In genomic region chr8:64942946-64943345, GRCm38 (mm10) we compare ENCODE assay signal across 18 mouse cellular contexts. TPM values are rescaled to one million over a fixed set of nuclear protein-coding genes. Genes with fewer than 3 reads are reported as not detected.
DNase-seq lines count a peak whose midpoint lies in the region; ATAC-seq and TF ChIP-seq lines count a peak whose summit lies in the region.
"Had no signal": no experiment of that assay in that cellular context is flagged by ENCODE, and none has a peak within 500 bp of the region (broad histone marks: within the 10 kb centered on the region; RNA-seq: fewer than 3 reads in every experiment).

No protein-coding gene starts in this region.

- peak overlapping the region; percentile 27; the same call in 1 of the 2 replicates for H3K4me2 ChIP-seq in neural tube, embryonic 13.5 days
- H3K4me2 ChIP-seq in neural tube, embryonic 15.5 days, result no peak overlapping the region
- H3K4me2 ChIP-seq: embryonic facial prominence, embryonic 15.5 days; limb, embryonic 15.5 days; stomach, embryonic 15.5 days had no signal

- no peak for TF ChIP-seq POLR2A in thymus, adult 2 months (IDR thresholded peaks at IDR 0.05; ENCODE audit: control insufficient read depth, extremely low read depth, insufficient read depth, low read length, poor library complexity)

- H3K4me3 ChIP-seq in neural tube, embryonic 13.5 days, result no peak overlapping the region
- no peak overlapping the region for H3K4me3 ChIP-seq in neural tube, embryonic 15.5 days (replicated peaks)
- no peak overlapping the region for H3K4me3 ChIP-seq in thymus, adult 2 months (ENCODE audit: control insufficient read depth, insufficient read depth, low read length)
- H3K4me3 ChIP-seq: embryonic facial prominence, embryonic 15.5 days; limb, embryonic 15.5 days; stomach, embryonic 15.5 days had no signal

- peak; percentile 38 for ATAC-seq in frontal cortex, adult (ENCODE audit: low TSS enrichment)
- ATAC-seq in neural tube, embryonic 13.5 days (ENCODE audit: low read depth), result no peak
- no peak for ATAC-seq in neural tube, embryonic 15.5 days (ENCODE audit: low FRiP score)
- ATAC-seq: liver, postnatal 0 days had no signal

- H3K36me3 ChIP-seq in neural tube, embryonic 13.5 days, result no peaks in the 10 kb centered on the region
- no peaks in the 10 kb centered on the region for H3K36me3 ChIP-seq in neural tube, embryonic 15.5 days
- H3K36me3 ChIP-seq in thymus, adult 2 months (ENCODE audit: control insufficient read depth, insufficient read depth, low read length), result no peaks in the 10 kb centered on the region
- H3K36me3 ChIP-seq: embryonic facial prominence, embryonic 15.5 days; limb, embryonic 15.5 days; stomach, embryonic 15.5 days had no signal

- H3K27ac ChIP-seq in neural tube, embryonic 13.5 days (replicated peaks), result no peak overlapping the region
- H3K27ac ChIP-seq in neural tube, embryonic 15.5 days (replicated peaks), result no peak overlapping the region
- H3K27ac ChIP-seq in thymus, adult 2 months (ENCODE audit: control insufficient read depth, insufficient read depth, low read length), result peak overlapping the region; percentile 4; the same call in 1 of the 2 replicates
- H3K27ac ChIP-seq: embryonic facial prominence, embryonic 15.5 days; limb, embryonic 15.5 days; stomach, embryonic 15.5 days had no signal

- H3K9ac ChIP-seq in neural tube, embryonic 13.5 days, result 0 out of 2 replicates have a peak overlapping the region, but pooled peaks have one; percentile 38
- H3K9ac ChIP-seq in neural tube, embryonic 15.5 days (replicated peaks), result no peak overlapping the region
- H3K9ac ChIP-seq: embryonic facial prominence, embryonic 15.5 days; limb, embryonic 15.5 days; liver, postnatal 0 days; stomach, embryonic 15.5 days had no signal

- H3K4me1 ChIP-seq in neural tube, embryonic 13.5 days (replicated peaks), result peaks cover 11% of the 10 kb centered on the region
- peaks cover 10% of the 10 kb centered on the region for H3K4me1 ChIP-seq in neural tube, embryonic 15.5 days
- H3K4me1 ChIP-seq in thymus, adult 2 months (replicated peaks; ENCODE audit: control insufficient read depth, insufficient read depth, low read length), result peaks cover 31% of the 10 kb centered on the region

- 18% methylated on average over 5 of the region's 5 CpGs for WGBS in neural tube, embryonic 13.5 days
- WGBS in neural tube, embryonic 15.5 days, result 25% methylated on average over 5 of the region's 5 CpGs
- WGBS in thymus, adult 2 months, result 7% methylated on average over 5 of the region's 5 CpGs

- no peaks in the 10 kb centered on the region for H3K9me3 ChIP-seq in neural tube, embryonic 13.5 days
- H3K9me3 ChIP-seq in neural tube, embryonic 15.5 days (replicated peaks), result no peaks in the 10 kb centered on the region
- H3K9me3 ChIP-seq: embryonic facial prominence, embryonic 15.5 days; limb, embryonic 15.5 days; stomach, embryonic 15.5 days had no signal

- no peak for TF ChIP-seq CTCF in thymus, adult 2 months (IDR thresholded peaks at IDR 0.05; ENCODE audit: borderline replicate concordance, control insufficient read depth, extremely low read depth, insufficient read depth, low read length, poor library complexity)

- DNase-seq in frontal cortex, postnatal 14 days (ENCODE audit: low spot score in 2 of 2), result no peak
- peak; percentile 58 for DNase-seq in thymus, adult 2 months
- no peak for DNase-seq in urinary bladder, postnatal 10 days (ENCODE audit: low spot score)
- DNase-seq in liver, result no peak
- DNase-seq: cerebellum, adult 9-10 months; gastrocnemius, postnatal 25 days; kidney, adult 9 months; kidney, postnatal 36 days; liver, postnatal 0 days; lung, postnatal 14 days; spleen, adult 18-20 months had no signal

- peaks cover 11% of the 10 kb centered on the region; the same call in 1 of the 2 replicates for H3K27me3 ChIP-seq in neural tube, embryonic 13.5 days
- H3K27me3 ChIP-seq in neural tube, embryonic 15.5 days (replicated peaks), result no peaks in the 10 kb centered on the region
- H3K27me3 ChIP-seq in thymus, adult 2 months (ENCODE audit: control insufficient read depth, insufficient read depth, low read length), result no peaks in the 10 kb centered on the region
- H3K27me3 ChIP-seq: stomach, embryonic 15.5 days had no signal

RNA-seq across cellular contexts. Expression of gene Tmem192, which starts 4.0 kb away (rescaled TPM):
- 28.8 and 29.0 TPM in 2 replicates for polyA plus RNA-seq in neural tube, embryonic 13.5 days (2015; fragmentation: Nextera tagmentation; extraction: Ambion mirVana)
- 36.4 and 37.9 TPM in 2 replicates for polyA plus RNA-seq in neural tube, embryonic 15.5 days (2015; fragmentation: Nextera tagmentation; extraction: Ambion mirVana)
- polyA plus RNA-seq in thymus, adult 2 months (2012; rRNA removed), result 58.2 and 71.8 TPM in 2 replicates

RNA-seq across cellular contexts. Expression of gene Trim75, which starts 44.7 kb away (rescaled TPM):
- polyA plus RNA-seq in neural tube, embryonic 13.5 days (2015; fragmentation: Nextera tagmentation; extraction: Ambion mirVana), result 0.11 TPM in 1 of 2 replicates, not detected in the other
- polyA plus RNA-seq in neural tube, embryonic 15.5 days (2015; fragmentation: Nextera tagmentation; extraction: Ambion mirVana), result 0.10 and 0.15 TPM in 2 replicates
- not detected in 2 replicates for polyA plus RNA-seq in thymus, adult 2 months (2012; rRNA removed)
- polyA plus RNA-seq: heart, postnatal 0 days; liver, postnatal 0 days; stomach, embryonic 15.5 days had no signal
